Mouse (Mus musculus) spleen, postnatal 14 days (tissue): Measurements from ENCODE around the gene Fgfr2.

Experiments used
- DNase-seq, 2 experiments: peaks; one replicate each; pipeline ENCODE4 v3.0.0; 2021 to 2022; ENCODE audit warnings: low spot score in 2 of 2

Gene Fgfr2

GRCm38 (mm10) chr7:130659129-130659528 lies 2464.0 kb downstream of the Fgfr2 start:
- no peak for DNase-seq

DNA sequence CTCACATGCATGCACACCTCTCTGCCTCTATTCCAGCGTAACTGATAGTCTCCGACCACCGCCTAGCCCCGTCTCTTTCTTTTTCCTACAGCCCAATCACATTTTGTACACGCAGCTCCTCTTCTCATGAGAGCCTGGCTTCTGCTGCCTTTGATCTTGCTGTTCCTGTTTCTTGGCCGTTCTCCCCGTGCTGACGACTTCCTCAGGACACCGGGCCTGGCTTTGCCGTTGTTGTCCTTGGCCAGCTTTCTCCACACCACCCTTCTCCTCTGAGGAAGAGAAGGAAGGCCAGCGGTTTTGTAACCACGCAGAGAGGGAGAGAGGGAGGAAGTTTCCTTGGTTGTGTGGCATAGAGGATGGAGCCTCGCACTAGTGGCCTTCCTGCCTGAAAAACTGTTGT lies 2465.4 kb downstream of the Fgfr2 start:
- no peak for DNase-seq

DNA sequence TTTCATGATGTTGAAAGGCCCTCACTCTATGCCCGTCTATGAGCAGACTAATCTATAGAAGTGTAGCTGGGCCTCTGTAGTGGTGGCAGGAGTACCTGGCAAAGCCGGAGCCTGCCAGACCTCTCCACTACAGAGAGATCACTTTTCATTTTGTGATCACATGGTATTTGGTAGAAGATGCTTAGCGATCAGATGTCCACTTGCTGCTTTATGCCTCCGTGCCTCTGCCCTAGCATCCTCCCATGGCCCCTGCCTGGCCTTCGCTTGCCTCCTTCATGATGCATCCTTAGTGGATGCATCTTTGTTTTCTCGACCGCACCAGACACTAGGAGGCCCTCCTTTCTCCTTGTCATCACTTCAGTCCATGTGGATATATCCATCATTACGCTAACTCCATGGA lies 2466.2 kb downstream of the Fgfr2 start:
- no peak for DNase-seq

- DNase-seq, result no peak
These were observed 2468.6 kb downstream of the Fgfr2 start for GRCm38 (mm10) chr7:130654562-130654961.

DNA sequence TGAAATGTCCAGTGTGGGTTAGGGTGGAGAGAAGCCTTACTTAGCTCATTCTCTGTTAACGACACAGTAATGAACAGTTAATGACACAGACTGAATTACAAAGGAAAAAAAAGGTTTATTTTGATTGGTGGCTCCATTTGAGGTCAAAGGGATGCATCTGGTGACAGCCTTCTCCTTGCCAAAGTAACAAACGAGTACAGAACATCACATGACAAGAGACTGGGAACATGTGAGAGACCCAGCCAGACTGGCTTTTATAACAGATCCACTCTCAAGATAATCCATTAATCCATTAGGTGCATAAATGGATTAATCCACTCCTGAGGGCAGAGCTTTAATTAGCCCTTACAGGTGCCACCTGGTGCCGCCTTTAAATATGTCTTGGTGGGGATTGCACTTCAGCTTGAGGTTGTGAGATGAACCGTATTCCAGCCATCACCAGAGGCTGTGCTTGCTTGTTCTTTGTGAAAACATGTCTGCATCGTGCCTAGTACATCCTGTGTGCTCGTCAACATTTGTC lies 2470.1 kb downstream of the Fgfr2 start:
- no peak for DNase-seq

DNA sequence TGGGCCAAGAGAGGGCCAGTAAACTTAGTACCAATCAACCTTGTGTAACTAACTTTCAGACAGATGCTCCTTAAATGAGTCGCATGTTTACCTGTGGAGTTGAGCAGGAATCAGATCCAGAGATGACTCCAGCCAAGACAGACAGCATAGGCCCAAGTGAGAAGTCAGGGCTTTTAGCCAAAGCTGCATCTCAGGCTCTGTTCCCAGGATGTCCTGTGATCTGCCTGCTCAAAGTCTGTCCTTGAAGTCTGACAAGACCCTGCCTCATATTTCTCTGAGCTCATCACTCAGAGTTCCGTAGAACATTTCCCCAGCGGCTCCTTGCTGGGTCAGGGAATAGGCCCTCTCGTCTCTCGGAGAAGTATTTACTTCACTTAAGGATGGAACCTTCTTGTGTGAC lies 2472.5 kb downstream of the Fgfr2 start:
- DNase-seq, result no peak

GRCm38 (mm10) chr7:130649257-130649656 lies 2473.9 kb downstream of the Fgfr2 start:
- DNase-seq, result no peak

- DNase-seq, result no peak
These were observed 2475.1 kb downstream of the Fgfr2 start for GRCm38 (mm10) chr7:130648061-130648460.

GRCm38 (mm10) chr7:130646762-130647139 lies 2476.4 kb downstream of the Fgfr2 start:
- DNase-seq, result peak in 1 of 2 experiments; percentile 14

DNA sequence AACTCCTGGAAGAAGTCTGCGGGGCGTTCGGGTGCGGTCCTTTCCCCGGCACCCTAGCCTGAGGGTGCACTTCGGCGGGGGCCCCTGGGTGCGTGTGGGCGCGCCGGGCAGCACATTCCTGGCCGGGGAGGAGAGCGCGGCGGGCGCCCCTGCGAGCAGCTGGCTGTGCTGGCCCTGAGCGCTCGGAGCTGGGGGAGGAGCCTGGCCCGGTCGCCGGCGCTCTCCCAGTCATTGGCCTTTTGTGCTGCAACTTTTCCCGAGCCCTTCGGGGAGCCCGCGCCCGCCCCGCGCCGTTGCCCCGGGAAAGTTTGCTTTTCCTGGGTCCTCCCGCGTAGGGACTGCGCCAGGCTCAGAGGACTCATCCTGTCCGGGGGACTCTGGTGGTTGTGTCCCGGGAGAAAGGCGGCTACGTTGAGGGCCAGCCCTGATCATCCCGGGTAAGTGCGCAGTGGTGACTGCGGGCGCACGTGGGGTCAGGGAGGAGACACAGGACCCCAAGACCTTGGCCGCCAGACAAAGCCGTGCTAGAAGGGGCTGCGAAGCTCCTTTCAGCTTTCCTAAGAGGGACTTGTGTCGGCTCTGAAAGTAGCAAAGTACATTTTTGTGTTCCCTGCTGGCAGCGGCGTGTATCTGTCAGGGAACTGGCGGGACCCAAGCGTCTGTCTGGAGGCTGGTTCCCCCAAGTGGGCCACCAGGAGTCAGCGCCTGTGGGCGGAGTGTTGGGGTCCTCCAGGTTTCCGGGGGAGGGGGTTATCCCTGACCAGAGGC lies 2477.0 kb downstream of the Fgfr2 start:
- DNase-seq, result peak; percentile 10 to 11

DNA sequence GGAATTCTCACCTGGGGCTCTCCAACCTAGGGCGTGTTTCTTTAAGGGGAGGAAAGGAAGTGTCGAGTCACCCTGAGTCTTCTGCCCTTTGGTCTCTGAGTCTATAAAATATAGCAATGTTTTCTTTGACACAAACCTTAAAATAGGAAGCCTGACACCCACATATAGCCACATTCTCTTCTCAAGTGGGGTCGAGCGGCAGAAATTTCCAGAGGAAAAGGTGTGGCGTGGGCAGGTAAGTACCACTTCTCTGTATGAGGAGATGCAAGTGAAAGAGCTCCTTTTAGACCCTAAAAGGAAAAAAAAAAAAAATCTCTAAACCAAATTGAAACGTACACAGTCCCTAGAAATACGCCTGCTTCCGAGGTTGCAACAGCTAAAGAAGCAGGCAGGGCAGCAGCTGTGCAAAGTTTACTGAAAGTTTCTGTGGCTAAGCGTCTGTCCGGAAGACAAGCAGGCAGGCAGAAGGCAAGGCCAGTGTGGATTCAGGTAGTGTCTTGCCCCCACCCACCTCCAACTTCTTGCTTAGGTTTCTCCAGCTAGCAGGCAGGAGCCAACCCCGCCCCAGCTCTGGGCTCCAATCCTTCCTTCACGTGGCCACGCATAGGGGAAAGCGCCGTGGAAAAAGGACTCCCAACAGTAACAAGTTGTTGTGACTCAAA lies 2477.7 kb downstream of the Fgfr2 start:
- no peak for DNase-seq

DNA sequence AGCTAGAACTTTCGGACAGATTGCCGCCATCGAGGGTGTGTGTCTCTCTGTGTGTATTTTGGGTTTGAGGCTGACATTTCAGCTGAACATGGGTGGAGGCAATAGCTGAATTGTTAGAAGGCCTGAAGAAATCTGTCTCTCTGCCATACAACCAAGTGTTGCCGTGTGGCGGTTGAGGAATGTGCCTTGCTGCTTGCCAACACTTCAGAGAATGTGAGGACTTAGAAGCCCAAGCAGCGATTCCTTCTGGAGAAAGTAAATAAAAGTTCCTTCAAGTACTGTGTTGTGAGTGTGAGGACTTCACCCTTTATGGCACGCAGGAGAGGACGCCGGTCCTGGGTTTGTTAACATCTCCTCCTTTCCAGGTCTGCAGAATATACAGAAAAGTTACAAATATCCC lies 2482.5 kb downstream of the Fgfr2 start:
- DNase-seq, result no peak

DNA sequence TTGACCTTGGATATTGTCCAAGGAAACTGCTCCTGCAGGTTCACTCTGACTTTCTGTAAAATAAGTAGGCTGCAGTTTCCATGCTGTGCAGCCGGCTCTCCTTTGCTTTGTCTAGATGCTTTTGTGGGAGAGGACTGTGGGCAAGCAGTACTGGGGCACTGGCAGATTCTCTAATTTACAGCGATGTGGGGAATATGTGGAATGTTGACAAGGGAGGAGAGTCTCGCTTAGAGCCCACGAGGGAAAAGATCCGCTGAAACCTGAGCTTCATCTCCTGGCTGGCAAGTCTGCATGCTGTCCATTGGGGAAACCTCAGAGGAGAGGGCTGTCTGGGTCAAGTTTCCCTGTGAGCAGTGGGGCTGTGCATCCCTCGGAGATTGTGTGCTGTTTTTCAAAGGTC lies 2485.3 kb downstream of the Fgfr2 start:
- no peak for DNase-seq

GRCm38 (mm10) chr7:130636902-130637301 lies 2486.2 kb downstream of the Fgfr2 start:
- DNase-seq, result no peak

DNA sequence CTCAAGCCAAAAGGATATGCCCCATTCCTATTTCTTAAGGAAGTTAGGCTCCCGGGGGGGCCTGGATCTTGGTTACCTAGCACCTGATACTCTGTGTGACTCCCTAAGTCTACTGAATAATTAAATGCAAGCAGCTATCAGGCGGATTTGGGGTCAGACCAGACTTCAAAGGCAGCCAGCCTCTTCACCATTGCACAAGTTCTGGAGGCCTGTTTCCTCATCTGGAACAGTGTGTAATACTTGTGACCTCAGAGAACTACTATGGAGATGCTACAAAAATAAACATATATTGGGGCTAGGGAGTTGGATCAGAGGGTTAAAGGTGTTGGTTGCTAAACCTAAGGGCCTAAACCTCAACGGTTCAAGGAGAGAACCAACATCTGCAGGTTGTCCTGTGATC lies 2486.9 kb downstream of the Fgfr2 start:
- DNase-seq, result no peak

DNA sequence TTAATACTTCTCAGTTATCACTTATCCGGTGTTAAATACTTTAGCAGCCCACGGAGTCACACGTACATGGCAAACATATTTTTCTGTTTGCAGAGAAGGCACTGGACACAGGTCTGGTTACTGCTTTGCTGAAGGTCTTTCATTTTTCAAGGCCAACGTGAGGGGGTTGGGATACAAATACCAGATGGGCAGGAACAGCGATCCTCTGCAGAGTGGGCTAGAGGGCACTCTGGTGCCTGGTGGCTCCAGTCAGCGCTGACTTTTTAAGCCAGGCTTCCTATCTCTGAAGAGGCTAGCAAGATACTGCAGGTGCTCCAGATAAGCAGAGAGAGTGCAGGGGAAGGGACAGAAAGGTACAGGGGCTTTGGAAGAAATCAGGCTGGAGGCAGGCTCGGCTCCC lies 2487.9 kb downstream of the Fgfr2 start:
- no peak for DNase-seq

DNA sequence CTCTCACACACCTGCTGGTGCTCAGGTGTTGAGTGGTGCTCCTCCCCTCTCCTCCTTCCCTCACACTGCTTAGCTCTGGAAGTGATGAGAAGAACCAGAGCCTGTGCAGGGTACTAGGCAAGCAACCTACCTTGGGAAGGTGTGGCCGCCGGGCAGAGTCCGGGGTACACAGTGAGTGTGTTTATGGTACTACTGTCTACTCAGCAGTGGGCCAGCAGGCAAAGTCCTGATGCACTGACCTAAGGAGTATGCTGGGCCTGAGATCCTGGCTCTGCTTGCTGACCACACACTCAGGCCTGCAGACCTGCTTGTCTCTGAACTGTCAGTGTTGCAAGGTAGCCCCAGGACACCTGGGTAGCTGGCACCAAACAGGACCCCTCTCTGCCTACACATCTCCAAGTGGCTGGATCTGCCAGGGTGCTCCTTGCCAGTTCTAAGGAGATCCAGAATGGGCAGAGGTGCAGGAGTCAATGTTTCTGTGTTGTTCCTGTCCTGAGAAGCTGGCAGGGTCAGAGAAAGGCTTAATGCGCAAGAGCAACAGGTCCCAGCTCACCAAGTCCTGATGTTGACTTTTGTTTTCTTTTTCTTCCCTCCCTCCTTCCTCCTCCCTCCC lies 2488.8 kb downstream of the Fgfr2 start:
- no peak for DNase-seq

- no peak for DNase-seq
These were observed 2490.8 kb downstream of the Fgfr2 start for GRCm38 (mm10) chr7:130632379-130632732.

GRCm38 (mm10) chr7:130631553-130632378 lies 2491.4 kb downstream of the Fgfr2 start:
- DNase-seq, result peak; percentile 14 to 24

DNA sequence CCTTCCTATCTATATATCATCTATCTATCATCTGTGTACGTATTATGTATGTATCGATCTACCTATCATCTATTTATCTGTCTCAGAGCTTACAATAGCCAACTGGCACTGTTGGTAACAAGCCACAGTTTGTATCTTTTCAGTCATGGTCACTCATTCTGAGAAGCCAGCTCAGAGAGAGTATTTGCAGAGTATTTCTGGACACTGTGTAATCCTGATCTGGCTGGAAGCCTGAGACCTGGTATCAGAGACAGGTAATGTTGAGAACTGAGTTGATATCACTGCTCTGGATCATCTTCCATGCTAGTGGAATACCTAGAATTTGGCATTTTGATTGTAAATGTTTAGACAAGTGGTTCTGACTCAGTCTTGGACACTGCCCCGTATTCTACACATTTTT lies 2492.2 kb downstream of the Fgfr2 start:
- DNase-seq, result no peak

DNA sequence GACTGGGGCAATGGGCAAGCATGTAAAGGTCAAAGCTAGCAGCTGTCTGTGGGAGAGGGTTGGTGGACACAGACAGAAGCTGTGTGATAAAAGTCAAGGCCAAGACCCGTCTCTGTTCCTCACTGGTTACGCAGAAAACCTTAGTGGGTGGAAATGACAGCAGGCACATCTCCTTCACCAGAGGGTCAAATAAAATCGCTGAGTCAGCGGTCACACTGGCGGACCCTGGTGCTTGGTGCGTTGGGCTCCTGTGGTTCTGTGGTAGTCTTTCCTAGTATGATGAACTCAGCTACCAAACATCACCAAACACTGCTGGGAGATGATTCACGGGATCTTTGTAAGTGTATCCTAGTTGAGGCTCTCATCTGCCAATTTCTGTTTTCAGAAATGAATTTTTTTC lies 2493.2 kb downstream of the Fgfr2 start:
- no peak for DNase-seq

- no peak for DNase-seq
These were observed 2494.5 kb downstream of the Fgfr2 start for GRCm38 (mm10) chr7:130628601-130629000.
